Mouse (Mus musculus): ENCODE measurements at regions not wholly inside any gene's neighbourhood (a gene's known extent, or its start where the extent isn't known, plus 50 kb on each side); places are given as distances from the start of the nearest gene placed in this dataset.

DNA sequence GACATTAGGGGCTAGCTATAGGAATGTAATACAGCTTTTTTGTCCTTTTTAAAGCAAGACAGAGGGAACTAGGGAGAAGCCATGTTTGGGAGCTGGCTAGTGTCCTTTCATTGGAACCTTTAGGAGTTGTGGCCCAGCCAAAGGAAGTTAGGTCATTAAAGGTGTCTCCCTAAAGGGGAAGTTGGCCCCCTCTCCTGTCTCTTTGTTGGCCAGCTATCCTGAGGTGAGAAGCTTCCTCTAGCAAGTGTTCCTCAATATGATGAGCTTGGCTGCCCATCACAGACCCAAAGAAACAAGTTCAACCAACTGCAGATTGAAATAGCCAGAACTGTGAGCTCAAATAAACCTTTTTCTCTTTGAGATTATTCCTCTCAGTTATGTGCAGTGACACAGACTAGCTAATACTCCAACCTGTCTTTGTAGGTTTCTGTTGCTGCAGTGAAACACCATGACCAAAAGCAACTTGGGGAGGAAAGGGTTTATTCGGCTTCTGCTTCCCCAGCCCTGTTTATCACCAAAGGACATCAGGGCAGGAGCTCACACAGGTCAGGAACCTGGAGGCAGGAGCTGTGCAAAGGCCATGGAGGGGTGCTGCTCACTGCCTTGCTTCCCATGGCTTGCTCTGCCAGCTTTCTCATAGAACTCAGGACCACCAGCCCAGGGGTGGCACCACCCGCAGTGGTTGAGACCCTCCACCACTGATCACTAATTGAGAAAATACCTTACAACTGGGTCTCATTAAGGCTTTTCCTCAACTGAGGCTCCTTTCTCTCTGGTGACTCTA lies 94.0 kb upstream of the Ccn6 start:
- TF ChIP-seq FLI1 (IDR thresholded peaks at IDR 0.05; ENCODE audit: low read length): no peak
- no peak for TF ChIP-seq GATA1 (IDR thresholded peaks at IDR 0.05; ENCODE audit: borderline replicate concordance, low read length)
- Histone ChIP-seq H3K4me1 (peaks cover 12% of the 10 kb centered on the region), H3K4me3 (replicated peaks) (no peak overlapping the region), H3K27me3 (replicated peaks) (peaks cover 17% of the 10 kb centered on the region), H3K36me3 (replicated peaks; ENCODE audit: low read length) (no peaks in the 10 kb centered on the region), H3K9me3 (no peaks in the 10 kb centered on the region)

DNA sequence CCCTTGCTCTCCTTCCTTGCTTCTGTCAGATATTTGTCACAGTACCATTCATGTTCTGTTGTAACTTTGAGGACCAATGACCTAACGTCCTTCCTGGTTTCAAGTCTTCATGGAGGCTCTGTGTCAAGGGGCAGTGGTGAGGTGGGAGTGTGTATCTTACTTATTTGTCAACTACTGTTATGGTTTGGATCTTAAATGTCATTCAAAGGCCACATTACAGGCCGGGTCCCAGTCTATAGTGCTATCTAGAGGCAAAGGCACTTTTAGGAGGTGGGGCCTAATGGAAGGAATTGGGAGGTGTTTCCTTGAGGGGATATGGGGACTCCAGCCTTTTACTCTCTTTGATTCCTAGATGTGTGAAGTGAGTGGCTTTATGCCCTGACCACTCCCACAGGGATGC lies 91.0 kb upstream of the Ccn6 start:
- peaks cover 21% of the 10 kb centered on the region for H3K27me3 ChIP-seq (replicated peaks)
- no peaks in the 10 kb centered on the region for H3K9me3 ChIP-seq
- H3K36me3 ChIP-seq (replicated peaks; ENCODE audit: low read length): no peaks in the 10 kb centered on the region
- peaks cover 15% of the 10 kb centered on the region for H3K4me1 ChIP-seq
- no peak overlapping the region for H3K4me3 ChIP-seq (replicated peaks)
- no peak for TF ChIP-seq GATA1 (IDR thresholded peaks at IDR 0.05; ENCODE audit: borderline replicate concordance, low read length)
- no peak for TF ChIP-seq FLI1 (IDR thresholded peaks at IDR 0.05; ENCODE audit: low read length)

DNA sequence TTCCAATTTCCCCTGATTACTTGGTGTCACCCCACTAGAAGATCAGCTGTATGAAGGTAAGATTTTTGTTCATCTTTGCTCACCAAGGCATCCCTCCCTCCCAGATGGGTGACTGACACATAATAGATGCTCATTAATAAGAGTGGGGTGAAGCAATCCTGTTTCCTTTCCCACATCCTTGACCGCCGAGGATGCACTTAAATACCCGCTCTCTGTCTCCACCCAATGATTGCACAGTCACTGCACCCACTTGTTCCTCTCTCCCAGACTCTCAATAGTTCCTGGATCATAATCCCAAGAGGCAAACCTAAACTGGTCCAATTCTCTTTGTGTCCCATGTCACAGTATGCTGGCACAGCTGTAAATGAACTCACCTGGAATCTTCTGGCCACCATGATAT lies 86.4 kb upstream of the Ccn6 start:
- H3K4me1 ChIP-seq: peaks cover 26% of the 10 kb centered on the region
- no peaks in the 10 kb centered on the region for H3K36me3 ChIP-seq (replicated peaks; ENCODE audit: low read length)
- peaks cover 18% of the 10 kb centered on the region for H3K27me3 ChIP-seq (replicated peaks)
- H3K4me3 ChIP-seq (replicated peaks): no peak overlapping the region
- no peak for TF ChIP-seq GATA1 (IDR thresholded peaks at IDR 0.05; ENCODE audit: borderline replicate concordance, low read length)
- no peaks in the 10 kb centered on the region for H3K9me3 ChIP-seq

DNA sequence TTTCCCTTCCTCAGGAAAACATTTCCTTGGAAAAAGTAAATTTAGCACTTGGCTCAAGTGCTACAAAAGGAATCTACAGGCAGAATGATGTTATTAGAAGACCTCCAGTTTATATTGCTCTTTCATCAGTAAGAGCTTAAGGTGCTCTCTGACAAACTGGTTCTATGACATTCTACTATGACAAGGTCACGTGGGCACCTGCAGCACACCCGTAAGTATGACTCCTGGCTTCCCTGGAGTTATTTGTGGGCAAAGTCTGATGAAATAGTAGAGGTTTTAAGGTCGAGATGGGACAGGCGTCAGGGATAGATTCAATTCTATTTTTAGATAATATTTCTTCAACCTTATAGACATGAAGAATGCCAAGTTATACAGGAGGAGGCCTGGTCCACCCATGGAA lies 84.9 kb upstream of the Ccn6 start:
- Histone ChIP-seq H3K27me3 (replicated peaks) (peaks cover 15% of the 10 kb centered on the region), H3K36me3 (replicated peaks; ENCODE audit: low read length) (no peaks in the 10 kb centered on the region), H3K4me1 (peaks cover 26% of the 10 kb centered on the region), H3K9me3 (no peaks in the 10 kb centered on the region), H3K4me3 (replicated peaks) (no peak overlapping the region)
- TF ChIP-seq GATA1 (IDR thresholded peaks at IDR 0.05; ENCODE audit: borderline replicate concordance, low read length) (no peak), FLI1 (IDR thresholded peaks at IDR 0.05; ENCODE audit: low read length) (no peak)

DNA sequence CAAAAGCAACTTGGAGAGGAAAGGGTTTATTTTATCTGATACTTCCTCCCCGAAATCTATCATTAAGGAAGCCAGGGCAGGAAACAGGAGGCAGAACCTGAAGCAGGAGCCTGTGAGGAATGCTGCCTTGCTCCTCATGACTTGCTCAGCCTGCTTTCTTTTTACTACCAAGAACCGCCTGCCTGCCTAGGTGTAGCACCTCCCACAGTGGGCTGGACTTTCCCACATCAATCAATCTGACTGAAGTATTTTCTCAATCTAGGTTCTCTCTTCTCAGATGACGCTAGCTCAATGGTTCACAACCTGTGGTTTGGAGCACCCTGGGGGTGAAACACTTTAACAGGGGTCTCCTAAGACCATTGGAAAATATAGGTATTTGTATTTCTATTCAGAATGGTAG lies 83.4 kb upstream of the Ccn6 start:
- no peaks in the 10 kb centered on the region for H3K9me3 ChIP-seq
- peaks cover 32% of the 10 kb centered on the region for H3K4me1 ChIP-seq

DNA sequence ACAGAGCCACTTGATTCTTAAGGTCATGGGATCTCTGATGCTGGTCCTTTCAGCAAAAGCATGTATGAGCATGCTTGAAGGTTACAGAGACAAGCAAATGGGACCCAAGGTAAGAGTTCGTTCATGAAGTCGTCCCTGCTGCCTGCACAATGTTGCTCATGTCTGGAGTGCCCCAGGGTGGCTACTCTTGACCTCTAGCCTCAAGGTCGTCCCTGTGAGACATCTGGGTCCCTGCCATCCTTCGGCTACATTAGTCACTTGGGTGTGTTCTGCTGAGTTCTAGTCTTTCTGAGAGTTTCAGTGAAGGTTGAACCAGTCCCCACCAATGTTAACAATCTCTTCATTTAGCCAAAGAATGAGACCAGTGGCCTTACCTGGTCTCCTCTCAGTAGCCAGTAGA lies 81.5 kb upstream of the Ccn6 start:
- Histone ChIP-seq H3K36me3 (replicated peaks; ENCODE audit: low read length) (no peaks in the 10 kb centered on the region), H3K9me3 (no peaks in the 10 kb centered on the region), H3K27me3 (replicated peaks) (no peaks in the 10 kb centered on the region), H3K4me1 (peaks cover 34% of the 10 kb centered on the region), H3K4me3 (replicated peaks) (no peak overlapping the region)
- TF ChIP-seq GATA1 (IDR thresholded peaks at IDR 0.05; ENCODE audit: borderline replicate concordance, low read length) (no peak), FLI1 (IDR thresholded peaks at IDR 0.05; ENCODE audit: low read length) (no peak)

More for the DNA sequence above, 83.4 kb upstream of the Ccn6 start:
- H3K27me3 ChIP-seq (replicated peaks): peaks cover 9% of the 10 kb centered on the region
- TF ChIP-seq FLI1 (IDR thresholded peaks at IDR 0.05; ENCODE audit: low read length) (no peak), GATA1 (IDR thresholded peaks at IDR 0.05; ENCODE audit: borderline replicate concordance, low read length) (no peak)
- no peaks in the 10 kb centered on the region for H3K36me3 ChIP-seq (replicated peaks; ENCODE audit: low read length)
- no peak overlapping the region for H3K4me3 ChIP-seq (replicated peaks)

DNA sequence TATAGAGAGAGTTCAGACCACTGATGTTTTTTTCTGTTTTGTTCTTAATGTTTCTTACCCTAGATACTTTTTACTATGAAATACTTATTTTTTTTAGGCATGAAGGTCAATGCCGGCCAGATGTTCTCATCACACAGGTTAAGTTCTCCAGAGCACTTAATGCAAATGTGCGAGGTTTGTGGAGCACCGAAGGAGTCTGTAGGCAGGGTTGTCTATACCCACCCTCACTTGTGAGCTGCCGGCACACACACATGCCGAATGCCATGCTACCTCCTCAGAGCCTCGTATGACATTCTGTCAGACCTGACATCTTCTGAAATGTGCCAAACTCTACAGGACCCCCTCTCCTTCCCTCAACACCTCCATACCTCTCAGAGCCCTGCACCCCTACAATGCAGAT lies 80.5 kb upstream of the Ccn6 start:
- no peaks in the 10 kb centered on the region for H3K9me3 ChIP-seq
- peaks cover 32% of the 10 kb centered on the region for H3K4me1 ChIP-seq
- no peak overlapping the region for H3K4me3 ChIP-seq (replicated peaks)
- H3K36me3 ChIP-seq (replicated peaks; ENCODE audit: low read length): no peaks in the 10 kb centered on the region
- H3K27me3 ChIP-seq (replicated peaks): peaks cover 4% of the 10 kb centered on the region
- TF ChIP-seq GATA1 (IDR thresholded peaks at IDR 0.05; ENCODE audit: borderline replicate concordance, low read length): no peak
- no peak for TF ChIP-seq FLI1 (IDR thresholded peaks at IDR 0.05; ENCODE audit: low read length)

DNA sequence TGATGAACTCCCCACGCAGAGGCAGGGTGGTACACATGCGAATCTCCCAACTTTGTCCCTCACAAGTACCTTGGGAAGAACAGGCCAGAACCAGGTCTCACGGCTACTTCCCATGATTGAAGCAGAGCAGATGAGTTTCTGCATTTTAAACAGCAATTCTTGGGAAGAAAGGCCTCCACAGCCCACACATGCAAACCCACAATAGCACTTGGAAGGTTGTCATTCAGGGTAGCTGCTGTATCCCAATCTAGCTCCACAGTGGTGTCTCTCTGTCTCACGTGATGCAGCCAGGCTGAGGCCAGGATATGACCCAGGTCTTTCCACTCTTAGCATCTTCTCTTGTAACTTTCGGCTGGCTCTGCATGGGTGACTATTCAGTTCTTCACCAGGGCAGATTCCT lies 78.8 kb upstream of the Ccn6 start:
- Histone ChIP-seq H3K4me1 (peaks cover 32% of the 10 kb centered on the region), H3K4me3 (replicated peaks) (no peak overlapping the region), H3K27me3 (replicated peaks) (peaks cover 12% of the 10 kb centered on the region), H3K36me3 (replicated peaks; ENCODE audit: low read length) (no peaks in the 10 kb centered on the region), H3K9me3 (no peaks in the 10 kb centered on the region)
- TF ChIP-seq FLI1 (IDR thresholded peaks at IDR 0.05; ENCODE audit: low read length) (no peak), GATA1 (IDR thresholded peaks at IDR 0.05; ENCODE audit: borderline replicate concordance, low read length) (no peak)

DNA sequence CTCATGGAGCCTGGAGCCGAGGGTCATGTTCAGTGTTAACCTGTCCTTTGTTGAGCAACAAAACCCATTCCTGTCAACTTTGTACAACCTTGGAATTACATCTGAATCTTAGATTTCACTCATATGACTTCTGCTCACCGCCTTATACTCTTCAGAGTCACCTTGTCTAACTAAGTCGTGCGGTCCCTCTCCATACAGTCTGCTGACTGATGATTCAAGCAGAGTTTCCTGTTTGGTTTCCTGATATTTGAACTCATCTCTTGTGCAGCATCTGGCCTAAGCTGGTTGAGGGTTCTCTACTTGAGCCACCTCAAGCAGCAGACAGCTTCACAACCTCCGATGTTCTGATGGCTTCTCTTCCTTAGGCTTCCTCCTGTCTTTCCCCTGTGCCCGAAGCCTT lies 78.3 kb upstream of the Ccn6 start:
- Histone ChIP-seq H3K4me3 (replicated peaks) (no peak overlapping the region), H3K9me3 (no peaks in the 10 kb centered on the region), H3K4me1 (peaks cover 31% of the 10 kb centered on the region), H3K27me3 (replicated peaks) (peaks cover 12% of the 10 kb centered on the region), H3K36me3 (replicated peaks; ENCODE audit: low read length) (no peaks in the 10 kb centered on the region)
- TF ChIP-seq FLI1 (IDR thresholded peaks at IDR 0.05; ENCODE audit: low read length) (no peak), GATA1 (IDR thresholded peaks at IDR 0.05; ENCODE audit: borderline replicate concordance, low read length) (no peak)

DNA sequence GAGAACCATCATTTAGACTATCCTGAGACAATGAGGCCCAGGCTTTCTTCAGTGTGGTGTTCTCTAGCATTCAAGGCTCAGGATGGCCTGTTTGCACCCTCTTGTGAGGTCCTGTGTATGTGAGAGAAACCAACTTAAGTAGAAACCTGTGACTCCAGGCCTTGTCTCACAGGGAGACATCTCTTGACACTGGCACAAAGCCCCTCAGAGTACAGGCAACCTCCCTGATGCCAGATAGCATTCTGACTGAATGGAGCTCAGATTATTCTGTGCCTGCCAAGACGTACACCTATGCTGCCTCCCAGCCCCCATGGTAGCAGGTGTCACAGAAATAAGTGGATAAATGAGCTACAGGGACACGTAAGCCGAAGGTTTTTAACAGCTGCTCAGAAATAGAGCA lies 77.9 kb upstream of the Ccn6 start:
- Histone ChIP-seq H3K4me1 (peaks cover 26% of the 10 kb centered on the region), H3K9me3 (no peaks in the 10 kb centered on the region), H3K27me3 (replicated peaks) (peaks cover 12% of the 10 kb centered on the region), H3K36me3 (replicated peaks; ENCODE audit: low read length) (no peaks in the 10 kb centered on the region), H3K4me3 (replicated peaks) (no peak overlapping the region)
- TF ChIP-seq FLI1 (IDR thresholded peaks at IDR 0.05; ENCODE audit: low read length) (no peak), GATA1 (IDR thresholded peaks at IDR 0.05; ENCODE audit: borderline replicate concordance, low read length) (no peak)
